Mouse (Mus musculus) olfactory bulb, adult 2 months (tissue): ENCODE measurements at regions not wholly inside any gene's neighbourhood (a gene's known extent, or its start where the extent isn't known, plus 50 kb on each side); places are given as distances from the start of the nearest gene placed in this dataset.

ENCODE experiments used
- CTCF ChIP-seq: fragments of 200-500 bp; IDR thresholded peaks from 2 replicates; pipeline ENCODE4 v1.5.1; 2012; ENCODE audit warnings: low read depth, mild to moderate bottlenecking, low read length, moderate library complexity; ENCODE audit not compliant: insufficient read depth
- POLR2A ChIP-seq: fragments of 200-500 bp; IDR thresholded peaks from 2 replicates; pipeline ENCODE4 v1.6.1; 2012; ENCODE audit warnings: mild to moderate bottlenecking, low read depth, low read length, moderate library complexity; ENCODE audit not compliant: insufficient read depth

- TF ChIP-seq CTCF (no peak), POLR2A (no peak)
Measured at GRCm38 (mm10) chr8:8334515-8334914, 326.5 kb downstream of the Efnb2 start.
